Mouse (Mus musculus) naive thymus-derived CD4-positive, alpha-beta T cell, adult 2 months (primary cell): ENCODE results near the gene Gm973.

ENCODE experiments used
- DNase-seq: peaks from one replicate; pipeline ENCODE4 v3.0.0-alpha.2; 2011; ENCODE audit warnings: low read depth

Gene Gm973

GRCm38 (mm10) chr1:59584656-59585410, 68.8 kb downstream of the Gm973 start:
- peak; percentile 71 for DNase-seq

DNA sequence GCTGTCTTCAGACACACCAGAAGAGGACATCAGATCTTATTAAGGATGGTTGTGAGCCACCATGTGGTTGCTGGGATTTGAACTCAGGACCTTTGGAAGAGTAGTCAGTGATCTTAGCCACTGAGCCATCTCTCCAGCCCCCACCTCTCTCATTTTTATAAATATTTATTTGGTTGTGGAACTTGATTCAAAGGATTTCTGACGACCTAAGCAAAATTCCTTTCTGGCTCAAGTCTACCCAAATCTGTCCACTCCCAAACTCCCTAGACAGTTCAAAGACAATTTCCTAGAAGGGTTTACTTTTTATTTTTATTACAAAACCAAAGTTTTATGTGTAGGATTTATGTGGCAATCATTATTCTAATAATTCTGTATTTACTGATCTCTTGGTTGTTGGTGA, 73.2 kb downstream of the Gm973 start:
- DNase-seq, result no peak

GRCm38 (mm10) chr1:59592359-59592758, 76.3 kb downstream of the Gm973 start:
- DNase-seq, result no peak

GRCm38 (mm10) chr1:59592876-59593275, 76.8 kb downstream of the Gm973 start:
- no peak for DNase-seq

DNA sequence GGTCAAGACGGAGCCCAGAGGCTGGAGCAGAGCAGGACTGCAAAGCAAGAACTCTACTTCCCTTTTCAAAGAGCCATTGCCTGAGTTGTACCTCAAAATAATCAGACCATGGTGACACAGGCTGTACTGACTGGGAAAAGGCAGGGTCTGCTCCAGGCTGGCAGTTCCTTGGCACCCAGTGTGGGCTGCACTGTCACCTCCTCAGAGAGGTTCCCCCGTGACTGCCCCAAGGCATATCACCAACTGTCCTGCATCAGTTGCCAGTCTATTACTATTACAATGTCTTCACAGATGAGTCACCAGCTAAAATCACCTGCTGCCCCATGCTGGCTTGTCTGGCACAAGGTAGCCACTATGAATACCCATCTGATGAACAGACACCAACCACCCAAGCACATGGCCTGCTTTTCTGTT, 77.6 kb downstream of the Gm973 start:
- DNase-seq, result no peak

GRCm38 (mm10) chr1:59594586-59595266, 78.7 kb downstream of the Gm973 start:
- DNase-seq, result no peak

DNA sequence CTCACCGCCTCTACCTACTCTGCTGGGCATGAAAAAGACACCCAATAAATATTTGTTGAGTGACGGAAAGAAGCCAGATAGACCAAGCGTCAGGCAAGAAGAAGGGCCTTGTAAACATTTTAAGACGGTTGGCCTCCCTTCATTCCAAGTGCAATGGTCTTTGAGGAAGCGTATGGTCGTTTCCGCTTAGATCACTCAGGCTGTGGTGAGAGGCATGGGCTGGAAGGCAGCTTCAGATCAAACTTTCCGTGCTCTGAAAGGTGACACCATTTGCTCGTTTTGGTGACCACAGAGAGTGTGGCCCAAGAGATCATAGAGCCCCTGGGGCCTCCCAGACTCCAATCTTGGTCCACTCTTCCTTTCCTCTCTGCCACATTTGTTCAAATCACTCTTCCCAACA, 79.5 kb downstream of the Gm973 start:
- no peak for DNase-seq

DNA sequence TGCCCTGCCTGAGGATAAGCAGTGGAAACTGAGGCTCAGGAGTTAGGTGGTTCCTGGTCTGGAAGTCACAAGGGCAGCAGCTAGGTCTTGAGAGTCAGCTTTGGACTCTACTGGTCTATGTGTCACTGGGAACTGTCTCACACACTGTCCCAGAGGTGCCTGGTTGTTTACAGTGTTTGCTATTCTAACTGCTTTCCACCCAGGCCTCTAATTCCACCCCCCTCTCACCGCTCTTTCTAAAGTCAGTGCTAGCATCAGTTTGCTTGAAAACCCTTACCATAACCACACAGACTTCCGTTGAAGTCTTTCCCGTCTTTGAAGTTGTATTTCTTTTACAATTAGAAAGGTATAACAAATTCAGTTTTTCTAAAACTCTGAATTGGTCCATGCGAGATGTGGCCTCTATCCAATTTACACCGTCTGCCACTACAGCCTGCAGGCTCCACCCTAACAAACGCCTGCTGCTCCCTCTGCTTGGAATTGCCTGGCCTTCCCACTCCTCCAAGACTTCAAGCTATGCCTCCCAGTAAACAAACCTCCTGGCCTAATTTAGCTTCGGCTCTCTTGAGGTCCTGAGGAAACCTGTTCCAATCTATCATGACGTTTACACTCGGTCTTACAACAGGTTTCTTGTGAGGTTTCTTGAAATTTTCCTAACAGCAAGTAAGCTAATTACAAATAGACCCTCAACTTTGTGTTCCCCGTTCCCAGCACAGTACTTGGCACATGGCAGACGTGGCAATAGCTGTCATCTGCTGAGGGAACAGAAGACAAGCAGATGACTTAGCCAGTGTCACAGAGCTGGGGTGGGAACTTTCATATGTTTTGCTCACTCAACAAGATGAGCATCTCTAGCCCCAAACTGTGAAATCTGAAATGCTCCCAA, 86.7 kb downstream of the Gm973 start:
- peak; percentile 73 for DNase-seq

DNA sequence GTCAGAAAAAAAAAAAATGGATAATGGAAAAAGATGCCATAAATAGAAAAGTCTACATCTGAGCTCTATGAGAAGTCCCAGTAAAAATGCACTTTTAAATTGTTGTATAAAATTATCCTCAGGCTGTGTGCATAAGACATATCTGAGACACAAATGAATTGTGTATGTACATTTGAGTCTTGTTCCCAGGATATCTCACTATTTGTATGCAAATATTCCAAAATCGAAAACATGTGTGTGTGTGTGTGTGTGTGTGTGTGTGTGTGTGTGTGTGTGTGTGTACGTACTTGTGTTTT, 87.3 kb downstream of the Gm973 start:
- no peak for DNase-seq

DNA sequence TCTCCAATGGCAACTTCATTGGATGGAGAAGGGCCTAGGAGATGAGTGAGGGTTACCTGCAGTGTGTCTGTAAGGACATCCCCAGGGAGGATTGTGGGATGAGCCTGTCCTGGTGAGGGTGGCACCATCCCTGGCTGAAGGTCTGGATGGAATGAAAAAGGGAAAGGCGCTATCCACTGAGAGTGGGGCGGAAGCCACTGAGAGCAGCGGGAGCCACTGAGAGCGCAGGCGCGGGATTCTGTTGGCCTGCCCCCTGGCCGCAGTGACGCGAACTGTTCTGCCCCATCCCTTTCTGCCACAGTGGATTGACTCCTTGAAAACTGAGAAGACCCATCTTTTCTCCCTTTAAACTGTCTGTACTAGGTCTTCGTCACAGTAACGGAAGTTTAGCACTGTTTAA, 87.8 kb downstream of the Gm973 start:
- DNase-seq, result no peak

DNA sequence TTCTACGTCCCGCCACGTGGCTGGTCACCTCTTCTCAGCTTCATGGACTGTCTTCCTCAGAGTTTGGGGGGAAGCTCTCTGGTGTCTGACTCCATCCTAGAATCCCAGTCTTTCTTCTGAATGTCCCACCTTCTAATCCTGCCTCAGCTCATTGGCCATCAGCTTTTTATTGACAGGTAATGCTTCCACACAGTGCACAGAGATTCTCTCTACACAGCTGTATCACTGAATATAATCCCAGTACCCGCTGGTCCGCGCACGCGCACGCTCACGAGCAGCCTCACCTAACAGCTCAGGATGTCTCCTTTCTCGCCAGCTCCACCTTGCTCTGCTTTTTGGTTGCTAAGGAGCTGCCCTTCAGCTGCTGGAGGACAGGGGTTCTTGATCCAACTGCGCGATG, 90.4 kb downstream of the Gm973 start:
- DNase-seq, result no peak

DNA sequence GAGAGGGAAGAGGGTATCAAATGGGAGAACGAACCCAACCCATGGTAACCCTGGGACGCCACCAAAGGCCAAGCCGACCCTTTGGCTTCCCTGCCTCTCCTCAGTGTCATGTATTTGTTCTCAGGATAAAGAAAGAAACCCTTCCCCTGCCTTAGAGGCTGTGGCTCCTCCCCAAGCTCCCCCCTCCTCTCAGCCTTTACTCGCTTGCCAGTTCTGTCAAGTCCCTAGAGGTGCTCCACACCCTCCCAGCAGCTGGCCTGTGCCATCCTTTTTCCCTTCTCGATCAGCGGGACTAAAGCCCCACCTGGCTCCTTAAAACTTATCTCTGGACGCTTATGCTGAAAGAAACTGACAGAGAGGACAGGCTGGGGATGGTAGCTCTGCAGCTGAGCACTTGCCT, 91.0 kb downstream of the Gm973 start:
- no peak for DNase-seq

- DNase-seq, result peak; percentile 75
Measured at GRCm38 (mm10) chr1:59608125-59608762, 92.2 kb downstream of the Gm973 start.

DNA sequence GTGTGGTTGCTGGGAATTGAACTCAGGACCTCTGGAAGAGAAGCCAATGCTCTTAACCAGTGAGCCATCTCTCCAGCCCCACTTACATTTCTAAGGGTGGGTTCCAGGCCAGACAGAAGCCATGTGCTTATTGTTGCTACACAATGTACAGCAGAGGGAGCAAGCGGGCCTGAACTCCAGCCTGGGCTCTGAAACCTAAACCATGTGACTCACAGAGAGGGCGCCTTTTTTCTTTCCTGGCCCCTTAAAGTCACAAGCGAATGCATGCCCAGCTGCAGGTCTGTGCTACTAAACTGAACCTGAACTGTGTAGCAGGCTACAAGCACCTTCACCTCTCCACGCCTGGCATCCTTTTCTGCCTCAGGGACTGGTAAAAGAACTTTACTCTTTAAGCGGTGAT, 92.9 kb downstream of the Gm973 start:
- DNase-seq, result peak; percentile 65

- peak; percentile 61 for DNase-seq
Measured at GRCm38 (mm10) chr1:59609458-59609857, 93.4 kb downstream of the Gm973 start.

- DNase-seq, result no peak
Measured at GRCm38 (mm10) chr1:59609896-59610295, 93.8 kb downstream of the Gm973 start.

- no peak for DNase-seq
Measured at GRCm38 (mm10) chr1:59610929-59611328, 94.9 kb downstream of the Gm973 start.

DNA sequence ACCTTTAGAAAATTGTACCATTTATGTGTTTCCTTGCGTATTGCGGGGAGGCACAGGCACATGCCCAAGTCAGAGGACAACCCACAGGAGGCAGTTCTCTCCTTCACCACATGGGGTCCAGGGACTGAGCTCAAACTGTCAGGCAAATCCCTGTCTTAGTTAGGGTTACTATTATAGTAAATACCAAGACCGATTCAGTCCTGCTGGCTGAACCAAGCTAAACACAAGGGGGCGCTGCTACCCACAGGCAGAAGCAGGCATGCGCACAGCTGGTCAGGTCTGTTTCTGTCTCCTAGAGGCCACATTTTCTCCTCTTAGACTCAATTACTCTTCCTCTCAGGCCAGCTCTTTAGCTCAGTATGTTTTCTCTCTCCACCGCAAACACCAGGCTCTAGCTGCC, 97.7 kb downstream of the Gm973 start:
- peak; percentile 74 for DNase-seq

DNA sequence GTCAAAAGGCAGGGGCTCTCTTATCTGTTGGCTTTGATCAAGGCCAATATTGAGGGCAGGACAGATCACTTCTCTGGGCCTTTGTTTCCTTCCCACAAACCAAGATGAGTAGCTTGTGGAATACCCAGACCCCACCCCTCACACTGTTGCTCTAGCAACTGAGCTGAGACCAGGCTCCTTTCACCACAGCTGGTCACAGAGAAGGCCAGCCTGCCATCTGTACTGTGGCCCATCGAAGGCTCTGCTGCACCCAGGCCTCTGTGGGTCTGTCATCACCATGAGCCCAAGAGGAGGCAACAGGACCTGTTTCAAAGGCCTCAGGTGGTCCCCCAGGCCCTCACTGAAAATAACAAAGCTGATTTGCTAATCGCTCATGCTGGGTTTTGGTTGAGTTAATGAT, 99.0 kb downstream of the Gm973 start:
- DNase-seq, result no peak

GRCm38 (mm10) chr1:59619201-59619600, 103.1 kb downstream of the Gm973 start:
- no peak for DNase-seq

DNA sequence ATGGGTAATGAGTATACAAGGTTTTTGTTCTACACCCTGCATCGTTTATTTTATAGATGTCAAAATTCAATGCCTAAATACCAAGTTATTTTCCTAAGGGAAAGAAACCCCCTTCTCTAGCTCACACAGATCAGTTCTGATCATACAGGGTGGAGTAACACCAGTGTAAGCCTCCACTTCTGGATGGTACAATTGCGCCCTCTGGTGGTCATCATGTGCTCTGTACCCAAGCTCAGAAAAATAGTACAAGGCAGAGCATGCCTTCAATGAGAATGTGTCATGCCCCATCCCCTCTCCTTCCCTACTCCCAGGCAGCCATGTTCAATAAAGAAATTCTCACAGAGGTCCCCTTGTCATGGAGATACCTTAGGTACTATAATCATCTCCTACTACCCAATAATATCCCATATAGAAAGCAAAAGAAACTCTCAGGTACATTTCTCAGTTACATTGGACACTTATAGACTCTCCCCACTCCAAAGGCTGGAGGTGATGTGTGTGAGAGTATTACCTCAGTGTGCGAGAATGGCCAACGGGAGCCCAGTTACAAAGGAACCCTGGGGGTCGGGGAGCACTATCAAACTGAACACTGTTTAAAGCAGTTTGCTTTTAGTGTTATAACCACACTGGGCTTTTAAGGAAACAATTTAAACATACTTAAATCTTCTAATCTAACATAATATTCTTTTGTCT, 107.4 kb downstream of the Gm973 start:
- peak; percentile 89 for DNase-seq

GRCm38 (mm10) chr1:59625410-59625809, 109.3 kb downstream of the Gm973 start:
- no peak for DNase-seq
